Mouse (Mus musculus): ENCODE data around the gene Gm7137.
"Not testable (repeated sequence)": the region's sequence is repeated elsewhere in the genome, so short reads cannot be mapped to it uniquely, and the experiment has no call there.

Gene Gm7137

GRCm38 (mm10) chr10:77787876-77788275, at the start of gene Gm7137:
TSS of gene Gm7137 (minus strand) at chr10:77788200.
- DNase-seq (ENCODE audit: low read depth, low spot score) = not testable (repeated sequence)

DNA sequence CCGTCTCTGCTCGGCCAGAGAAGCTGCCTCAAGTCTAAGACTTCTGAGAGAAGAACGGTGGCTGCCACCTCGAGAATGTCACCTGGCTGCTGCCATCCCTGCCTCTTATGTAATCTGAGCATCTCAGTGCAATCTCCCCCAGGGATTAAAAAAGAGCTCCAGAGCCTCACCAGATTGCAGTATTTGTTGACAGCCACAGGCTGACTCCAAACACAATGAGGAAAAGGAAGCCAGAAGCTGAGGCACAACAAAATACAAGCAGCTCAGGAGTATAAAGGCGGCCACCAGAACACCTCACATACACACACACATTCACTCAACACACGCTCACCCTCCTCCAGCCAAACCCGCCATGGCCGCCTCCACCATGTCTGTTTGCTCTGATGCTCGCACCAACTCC, 47.6 kb upstream of the Gm7137 start, which contains the start of gene Krtap10-10:
Gene Krtap10-10, plus strand, starts transcription at position 301 of the 400 bp plus-strand sequence.
- DNase-seq (ENCODE audit: low read depth, low spot score) = peak; percentile 35

DNA sequence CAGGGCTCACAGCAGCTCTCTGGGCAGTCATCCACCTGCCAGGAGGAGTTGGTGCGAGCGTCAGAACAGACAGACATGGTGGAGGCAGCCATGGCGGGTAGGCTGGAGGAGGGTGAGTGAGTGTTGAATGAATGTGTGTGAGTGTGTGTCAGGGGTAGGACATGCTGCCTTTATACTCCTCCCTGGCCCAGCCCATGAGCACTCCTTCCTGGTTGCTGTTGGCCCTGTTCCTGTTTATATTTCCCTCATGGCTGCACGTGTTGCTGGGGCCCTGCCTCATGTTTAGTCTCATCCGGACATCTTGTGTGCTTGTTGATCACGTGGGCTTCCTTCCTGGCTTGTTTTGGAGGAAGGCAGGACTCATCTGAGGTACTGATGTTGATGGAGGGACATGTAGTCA, 39.0 kb upstream of the Gm7137 start, which contains the start of gene Krtap10-4:
Gene Krtap10-4, minus strand, starts transcription at position 145 of the 400 bp plus-strand sequence.
- DNase-seq (ENCODE audit: low read depth, low spot score) = no peak

DNA sequence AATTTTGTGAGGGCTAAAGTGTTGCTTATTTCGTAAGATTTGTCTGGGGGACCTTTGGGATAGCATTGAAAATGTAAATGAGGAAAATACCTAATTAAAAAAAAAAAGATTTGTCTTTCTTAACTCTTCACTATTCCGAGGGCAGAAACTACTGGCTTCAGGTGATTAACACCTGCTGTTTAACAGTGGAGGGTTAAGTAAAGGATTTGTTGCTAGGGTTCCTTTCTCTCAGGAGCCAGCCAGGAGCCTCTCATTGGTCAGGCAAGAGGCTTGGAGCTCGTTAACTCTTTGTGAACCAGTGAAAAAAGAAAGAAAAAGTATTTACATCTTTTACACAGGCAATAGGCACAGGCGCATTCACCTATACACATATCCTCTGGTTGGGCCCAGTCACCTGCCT, 31.2 kb upstream of the Gm7137 start:
- no peak for DNase-seq (ENCODE audit: low read depth, low spot score)

GRCm38 (mm10) chr10:77818523-77818922, 30.5 kb upstream of the Gm7137 start:
- DNase-seq (ENCODE audit: low read depth, low spot score) = no peak

GRCm38 (mm10) chr10:77815514-77815913, 27.5 kb upstream of the Gm7137 start:
- peak; percentile 19 for DNase-seq (ENCODE audit: low read depth, low spot score)

GRCm38 (mm10) chr10:77814382-77814781, 26.4 kb upstream of the Gm7137 start, which contains the start of gene Gm2696:
TSS of gene Gm2696 (plus strand) at chr10:77814682.
- DNase-seq (ENCODE audit: low read depth, low spot score) = no peak

DNA sequence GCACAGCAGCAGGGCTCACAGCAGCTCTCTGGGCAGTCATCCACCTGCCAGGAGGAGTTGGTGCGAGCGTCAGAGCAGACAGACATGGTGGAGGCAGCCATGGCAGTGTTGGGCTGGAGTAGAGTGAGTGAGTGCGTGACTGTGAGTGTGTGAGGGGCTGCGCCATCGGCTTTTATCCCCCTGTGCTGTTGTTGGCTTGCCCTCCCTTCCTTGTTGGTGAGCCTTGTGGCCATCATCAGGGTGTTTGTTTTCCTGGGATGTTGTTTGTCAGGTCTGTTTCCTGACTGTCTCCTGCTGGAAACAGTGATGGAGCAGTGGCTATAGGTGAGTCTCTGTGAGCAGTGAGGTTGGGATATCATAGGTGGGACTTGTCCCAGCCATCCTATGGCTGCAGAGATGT, 23.7 kb upstream of the Gm7137 start, which contains the start of gene Gm9507:
Gene Gm9507, minus strand, starts transcription at position 101 of the 400 bp plus-strand sequence.
- no peak for DNase-seq (ENCODE audit: low read depth, low spot score)

DNA sequence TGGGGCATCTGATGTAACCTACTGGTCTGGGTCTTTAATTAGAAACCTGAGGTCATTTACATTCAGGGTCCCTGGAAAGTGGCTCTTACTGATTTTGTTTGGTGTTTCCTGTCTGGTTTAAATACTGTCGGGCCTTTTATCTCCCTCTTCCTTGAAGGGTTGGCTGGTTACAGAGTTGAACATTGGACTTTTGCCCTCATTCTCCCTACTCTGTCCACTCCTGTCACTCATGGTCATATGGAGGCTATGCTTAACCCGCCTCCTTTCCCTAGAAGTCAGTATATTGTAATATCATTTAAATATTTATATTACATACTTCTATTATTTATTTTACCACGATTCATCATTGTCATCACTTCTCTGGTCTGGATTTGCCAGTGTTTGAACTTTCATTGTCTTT, 16.1 kb upstream of the Gm7137 start:
- no peak for DNase-seq (ENCODE audit: low read depth, low spot score)

GRCm38 (mm10) chr10:77798921-77799508, 11.0 kb upstream of the Gm7137 start, which contains the start of gene Gm19668:
TSS of gene Gm19668 (minus strand) at chr10:77799133.
- no peak for DNase-seq (ENCODE audit: low read depth, low spot score)

DNA sequence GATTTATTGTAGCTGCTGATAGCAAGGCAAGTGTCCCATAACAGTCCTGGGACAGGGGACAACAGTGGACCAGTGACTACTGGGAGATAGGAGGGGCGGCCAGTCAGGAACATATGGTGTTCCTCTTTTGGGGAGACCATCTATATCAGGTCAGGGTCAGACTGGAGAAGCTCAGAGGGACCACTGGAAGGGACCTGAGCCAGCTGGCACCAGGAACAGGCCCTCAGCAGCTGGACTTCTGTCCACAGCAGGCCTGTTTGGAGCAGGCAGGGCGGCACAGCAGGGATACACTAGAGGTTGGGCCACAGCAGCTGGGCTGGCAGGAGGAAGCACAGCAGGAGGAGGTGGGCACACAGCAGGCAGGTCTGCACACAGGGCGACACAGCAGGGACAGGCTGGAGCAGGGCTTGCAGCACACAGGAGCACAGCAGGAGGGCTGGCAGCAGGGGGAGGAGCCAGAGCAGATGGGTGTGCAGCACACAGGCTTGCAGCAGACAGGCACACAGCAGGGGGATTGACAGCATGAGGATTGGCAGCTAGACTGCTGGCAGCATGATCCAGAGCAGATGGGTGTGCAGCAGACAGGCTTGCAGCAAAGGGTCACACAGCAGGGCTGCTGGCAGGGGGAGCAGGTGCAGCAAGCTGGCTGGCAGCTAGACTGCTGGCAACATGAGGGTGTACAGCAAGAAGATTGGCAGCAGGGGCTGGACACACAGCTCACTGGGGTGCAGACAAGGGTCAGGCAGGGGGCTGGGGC, 10.3 kb upstream of the Gm7137 start:
- peak; percentile 23 for DNase-seq (ENCODE audit: low read depth, low spot score)

DNA sequence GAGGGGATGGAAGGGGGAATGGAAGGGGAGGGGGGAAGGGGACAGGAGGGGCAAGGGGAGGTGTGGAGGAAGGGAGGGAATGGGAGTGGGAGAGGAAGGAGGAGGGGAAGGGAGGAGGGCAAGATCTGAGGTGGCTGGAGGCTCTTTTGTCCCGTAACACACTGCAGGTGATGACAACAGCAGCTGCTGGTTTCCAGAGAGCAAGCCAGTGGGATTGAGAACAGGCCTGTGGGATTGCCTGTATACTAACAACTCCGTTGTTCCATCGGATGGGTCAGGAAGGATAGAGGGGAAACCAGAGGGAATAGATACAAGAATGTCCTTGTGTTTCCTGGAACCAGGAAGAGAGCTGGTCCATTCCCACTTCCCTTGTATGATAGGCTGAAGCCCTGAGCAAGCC, 9.7 kb upstream of the Gm7137 start:
- DNase-seq (ENCODE audit: low read depth, low spot score) = no peak

DNA sequence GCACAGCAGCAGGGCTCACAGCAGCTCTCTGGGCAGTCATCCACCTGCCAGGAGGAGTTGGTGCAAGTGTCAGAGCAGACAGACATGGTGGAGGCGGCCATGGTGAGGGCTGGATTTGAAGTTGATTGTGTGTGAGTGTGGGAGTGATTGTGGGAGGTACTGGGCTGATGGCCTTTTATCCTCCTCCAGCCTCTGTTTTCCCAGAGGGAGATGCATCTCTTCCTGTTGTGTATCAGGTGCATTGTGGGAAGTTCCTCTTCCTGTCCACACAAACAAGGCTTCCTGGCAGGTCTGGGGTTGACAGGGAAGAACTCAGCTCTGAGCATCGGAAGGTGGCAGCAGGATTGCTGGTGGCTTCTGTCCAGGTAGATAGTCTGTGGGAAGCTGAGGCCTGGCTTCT, 7.0 kb upstream of the Gm7137 start, which contains the start of gene Gm9639:
Gene Gm9639, minus strand, starts transcription at position 101 of the 400 bp plus-strand sequence.
- DNase-seq (ENCODE audit: low read depth, low spot score) = no peak

DNA sequence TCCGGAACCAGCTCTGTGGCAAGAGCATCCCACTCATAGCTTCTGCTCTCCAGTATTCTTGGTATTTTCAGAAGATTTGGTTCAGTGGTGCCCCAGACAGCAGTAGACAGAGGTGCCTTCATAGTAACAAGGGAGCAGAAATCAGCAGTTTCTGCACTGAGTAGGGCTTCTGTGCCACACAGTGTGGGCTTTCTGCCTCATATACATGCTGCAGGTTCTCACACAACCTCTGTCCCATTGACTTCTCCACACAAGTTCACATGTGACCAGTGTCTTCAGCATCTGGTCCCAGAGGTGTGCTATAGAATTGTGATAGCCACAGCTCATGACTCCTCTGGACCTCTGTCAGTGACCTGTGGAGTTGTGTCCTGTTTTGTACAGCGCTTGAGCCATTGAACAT, 621 bp upstream of the Gm7137 start:
- DNase-seq (ENCODE audit: low read depth, low spot score) = no peak

GRCm38 (mm10) chr10:77783396-77783795, 4.6 kb downstream of the Gm7137 start:
- DNase-seq (ENCODE audit: low read depth, low spot score) = not testable (repeated sequence)

DNA sequence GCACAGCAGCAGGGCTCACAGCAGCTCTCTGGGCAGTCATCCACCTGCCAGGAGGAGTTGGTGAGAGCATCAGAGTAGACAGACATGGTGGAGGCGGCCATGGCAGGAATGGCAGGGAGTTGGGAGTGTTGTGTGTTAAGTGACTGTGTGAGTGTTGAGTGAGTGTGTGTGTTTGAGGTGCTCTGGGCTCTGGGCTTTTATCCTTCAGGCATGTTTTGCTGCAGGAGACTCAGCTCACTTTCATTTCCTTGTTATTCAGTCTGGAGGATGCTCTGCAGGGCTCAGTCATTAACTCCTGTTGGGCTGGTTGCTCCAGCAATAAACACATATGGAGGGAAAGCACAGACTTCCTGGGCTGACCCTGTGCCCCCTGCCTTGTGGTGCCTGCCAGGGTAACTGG, 5.6 kb downstream of the Gm7137 start, which contains the start of gene Gm3250:
Gene Gm3250, minus strand, starts transcription at position 101 of the 400 bp plus-strand sequence.
- not testable (repeated sequence) for DNase-seq (ENCODE audit: low read depth, low spot score)

- not testable (repeated sequence) for DNase-seq (ENCODE audit: low read depth, low spot score)
Measured at GRCm38 (mm10) chr10:77776844-77777243, 11.2 kb downstream of the Gm7137 start, which contains the start of gene Gm7138. TSS of gene Gm7138 (minus strand) at chr10:77776944.

GRCm38 (mm10) chr10:77772142-77772541, 15.9 kb downstream of the Gm7137 start:
- not testable (repeated sequence) for DNase-seq (ENCODE audit: low read depth, low spot score)

- DNase-seq (ENCODE audit: low read depth, low spot score) = not testable (repeated sequence)
Measured at GRCm38 (mm10) chr10:77771225-77771624, 16.8 kb downstream of the Gm7137 start, which contains the start of gene Gm3238. TSS of gene Gm3238 (minus strand) at chr10:77771325.

DNA sequence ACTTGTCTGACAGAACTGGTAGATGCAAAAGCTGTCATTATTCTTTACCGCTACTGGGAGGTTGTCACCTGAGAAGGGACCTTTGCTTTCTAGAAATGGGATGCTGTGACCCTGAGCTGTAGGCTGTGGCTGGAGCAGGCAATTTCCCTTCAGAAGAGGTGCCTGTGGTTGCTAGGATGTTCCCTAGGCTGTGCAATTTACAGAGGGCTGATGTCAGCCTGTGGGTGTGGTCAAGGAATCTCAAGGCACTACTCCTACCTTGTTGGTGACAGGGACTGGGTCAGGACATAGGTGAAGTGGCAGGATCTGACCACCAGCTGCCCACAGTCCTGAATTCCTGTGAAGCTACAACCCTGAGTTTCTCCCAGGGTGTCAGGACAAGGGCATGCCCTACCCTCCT, 18.3 kb downstream of the Gm7137 start:
- no peak for DNase-seq (ENCODE audit: low read depth, low spot score)

GRCm38 (mm10) chr10:77759582-77759981, 28.4 kb downstream of the Gm7137 start, which contains the start of gene Gm3233:
TSS of gene Gm3233 (minus strand) at chr10:77759682.
- DNase-seq (ENCODE audit: low read depth, low spot score) = not testable (repeated sequence)

DNA sequence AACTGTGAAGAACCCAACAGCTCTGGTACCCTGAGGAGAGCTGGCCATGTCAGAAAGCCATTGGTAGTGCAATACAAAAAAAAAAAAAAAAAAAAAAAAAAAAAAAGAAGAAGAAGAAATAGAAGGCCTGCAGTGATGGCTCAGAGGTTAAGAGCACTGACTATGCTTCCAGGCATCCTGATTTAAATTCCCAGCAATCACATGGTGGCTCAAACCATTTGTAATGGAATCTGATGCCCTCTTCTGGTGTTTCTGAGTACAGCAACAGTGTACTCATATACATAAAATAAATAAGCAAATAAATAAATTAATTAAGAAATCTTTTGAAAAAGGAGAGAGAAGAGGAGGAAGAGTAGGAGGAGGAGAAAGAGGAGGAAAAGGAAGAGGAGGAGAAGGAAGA, 34.6 kb downstream of the Gm7137 start:
- no peak for DNase-seq (ENCODE audit: low read depth, low spot score)

Data from brain, adult 2 months (tissue).